Mouse (Mus musculus) frontal cortex, postnatal 25 days (tissue): ENCODE data around the gene Fam166b.
A peak's percentile ranks its signal among the peaks of the same experiment; 100 is the strongest.

ENCODE experiments used
- DNase-seq, 2 experiments: peaks; one replicate each; pipeline ENCODE4 v3.0.0; 2022; ENCODE audit warnings: low spot score in 2 of 2

The Fam166b gene

DNA sequence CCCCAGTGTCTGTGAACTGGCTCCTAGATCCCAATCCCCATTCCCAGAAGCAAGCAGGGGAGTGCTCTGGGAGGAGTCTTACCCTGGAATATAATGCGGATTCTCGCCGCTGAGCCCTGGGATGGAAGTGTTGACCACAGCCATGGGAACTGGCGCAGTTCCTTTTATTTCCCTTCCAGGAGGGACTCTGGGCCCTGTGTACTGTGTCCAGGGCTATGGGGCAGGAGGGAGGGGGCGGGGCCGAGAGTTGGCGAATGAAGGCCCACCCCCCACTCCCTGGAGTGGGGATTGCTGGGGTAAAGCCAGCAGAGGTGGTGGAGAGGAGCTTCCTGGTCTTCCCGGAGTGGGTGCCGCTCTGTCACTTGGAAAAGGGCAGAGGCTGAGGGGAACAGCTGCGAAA is at the start of gene Fam166b:
Gene Fam166b (minus strand): TSS at position 189 of the 400 bp plus-strand sequence.
- no peak for DNase-seq

DNA sequence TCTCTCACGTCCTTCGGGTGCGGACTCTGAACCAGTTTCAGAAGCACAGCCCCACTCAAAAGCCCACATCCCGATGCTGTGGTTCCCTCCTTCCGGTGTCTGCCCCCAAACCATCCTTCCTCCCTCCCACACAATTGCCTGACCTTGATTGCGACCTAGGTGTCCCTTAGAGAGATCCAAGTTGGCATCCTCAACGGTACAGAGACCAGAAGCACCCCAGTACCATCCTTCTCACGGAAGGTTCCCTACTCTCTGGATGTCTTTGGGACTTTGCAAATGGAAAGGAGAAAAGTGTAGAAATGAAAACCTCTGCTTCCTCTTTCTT is 49.6 kb upstream of the Fam166b start:
- no peak for DNase-seq

DNA sequence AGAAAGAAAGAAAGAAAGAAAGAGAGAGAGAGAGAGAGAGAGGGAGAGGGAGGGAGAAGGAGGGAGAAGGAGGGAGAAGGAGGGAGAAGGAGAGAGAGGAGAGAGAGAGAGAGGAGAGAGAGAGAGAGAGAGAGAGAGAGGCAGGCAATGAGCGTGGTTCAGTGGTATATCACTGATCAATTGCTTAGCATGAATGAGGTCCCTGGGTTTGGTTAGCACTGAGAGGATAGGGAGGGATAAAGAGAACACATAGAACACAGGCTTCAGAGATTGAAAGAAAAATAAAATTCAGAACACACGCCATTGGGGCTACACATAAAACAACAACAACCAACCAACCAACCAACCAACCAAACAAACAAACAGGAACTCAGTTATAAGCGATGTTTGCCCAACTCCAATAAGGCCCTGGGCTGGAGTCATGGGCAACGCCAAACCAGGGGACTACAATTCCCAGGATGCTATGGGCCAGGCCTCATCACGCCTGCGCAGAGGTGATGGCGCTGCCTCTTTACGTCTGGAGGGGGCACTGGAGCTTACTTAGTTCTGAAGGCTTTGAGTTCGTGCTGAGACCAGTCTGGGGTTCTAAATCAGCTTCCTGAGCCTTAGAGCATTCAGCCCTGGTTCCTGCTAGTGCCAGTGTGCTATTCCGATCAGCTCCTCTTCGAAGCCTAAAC is 49.1 kb upstream of the Fam166b start:
- peak; percentile 57 to 64 for DNase-seq

DNA sequence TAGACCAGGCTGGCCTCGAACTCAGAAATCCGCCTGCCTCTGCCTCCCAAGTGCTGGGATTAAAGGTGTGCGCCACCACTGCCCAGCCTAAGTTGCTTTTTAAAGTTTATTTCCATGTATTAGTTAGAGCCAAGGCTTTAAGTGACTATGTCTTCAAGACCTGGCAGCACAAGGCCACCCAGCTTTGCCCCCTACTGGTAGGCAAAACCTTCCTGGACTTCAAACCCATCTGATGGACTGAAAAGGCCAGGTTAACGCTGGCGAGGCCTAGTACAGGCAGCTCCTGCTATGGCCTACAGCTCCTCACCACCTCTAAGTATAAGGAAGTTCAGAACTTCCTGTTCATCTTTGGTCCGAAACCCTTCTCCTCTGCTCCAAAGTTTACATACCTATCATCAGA is 47.7 kb upstream of the Fam166b start:
- no peak for DNase-seq

DNA sequence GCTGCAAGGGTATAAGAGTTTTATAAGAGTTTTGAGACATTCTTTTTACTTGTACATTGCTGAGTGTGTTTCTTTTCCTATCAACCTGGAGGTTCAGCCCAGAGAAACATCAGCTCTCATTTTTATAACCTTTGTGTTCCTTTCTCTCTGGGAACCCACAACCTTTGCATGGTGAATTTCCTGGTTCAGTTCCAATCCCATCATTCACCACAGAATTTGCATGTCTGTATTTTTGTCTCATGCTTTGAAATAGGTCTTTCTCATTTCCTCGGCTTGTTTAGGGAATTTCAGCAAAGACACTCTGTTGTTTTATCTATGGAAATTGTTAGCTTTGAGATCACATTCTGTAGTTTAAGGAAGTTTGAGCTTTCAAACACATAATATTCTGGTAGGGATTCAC is 44.7 kb upstream of the Fam166b start:
- no peak for DNase-seq

DNA sequence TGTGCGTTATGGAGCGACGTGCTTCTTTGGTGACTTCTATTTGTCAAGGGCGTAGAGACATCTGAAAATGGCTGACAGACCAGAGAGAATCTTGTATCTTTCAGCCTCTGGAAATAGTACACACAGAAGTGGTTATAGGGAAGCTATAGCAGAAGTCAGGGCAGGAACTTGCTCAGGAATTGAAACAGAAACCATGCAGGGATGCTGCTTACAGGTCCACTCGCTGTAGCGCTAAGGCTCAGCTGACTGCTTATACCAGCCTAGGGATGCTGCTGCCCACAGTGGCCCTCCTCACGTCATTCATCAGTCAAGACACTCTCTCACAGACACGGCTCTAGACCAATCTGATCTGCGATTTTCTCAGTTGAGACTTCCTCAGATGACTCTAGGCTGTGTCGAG is 41.4 kb upstream of the Fam166b start:
- DNase-seq = no peak

DNA sequence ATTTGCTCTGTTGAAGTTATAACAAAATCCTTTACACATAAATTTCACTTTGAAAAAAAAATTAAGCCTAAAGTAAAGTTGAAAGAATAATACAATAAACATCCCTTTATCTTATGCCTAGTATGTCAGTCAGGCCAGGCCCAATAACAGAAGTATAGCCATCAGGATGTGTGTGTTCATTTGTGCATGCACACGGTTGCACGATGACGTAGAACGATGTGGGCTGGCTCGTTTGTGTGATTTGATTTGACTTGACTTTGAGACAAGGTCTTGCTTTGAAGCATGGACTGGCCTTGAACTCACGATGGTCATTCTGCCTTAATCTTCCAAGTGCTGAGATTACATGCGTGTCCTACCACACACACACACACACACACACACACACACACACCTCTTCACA is 37.9 kb upstream of the Fam166b start:
- no peak for DNase-seq

DNA sequence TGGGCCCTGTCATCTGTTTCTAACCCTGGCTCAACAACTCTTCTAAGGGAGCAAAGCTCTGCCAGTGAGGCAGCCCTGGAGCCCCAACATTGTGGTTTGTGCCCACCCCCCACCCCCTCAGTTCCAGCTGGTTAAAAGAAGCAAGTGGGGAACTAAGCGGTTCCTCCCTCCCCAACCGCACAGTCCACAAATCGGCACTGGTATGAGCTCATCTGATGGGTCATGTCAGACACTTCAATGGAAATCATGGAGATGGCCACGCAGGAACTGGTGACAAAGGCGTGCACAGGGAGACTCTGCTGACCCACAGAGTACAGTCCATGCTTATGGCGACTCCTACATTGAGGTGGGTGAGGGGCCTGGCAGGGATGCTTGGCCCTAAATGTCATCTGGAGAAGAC is 37.0 kb upstream of the Fam166b start:
- DNase-seq = no peak

DNA sequence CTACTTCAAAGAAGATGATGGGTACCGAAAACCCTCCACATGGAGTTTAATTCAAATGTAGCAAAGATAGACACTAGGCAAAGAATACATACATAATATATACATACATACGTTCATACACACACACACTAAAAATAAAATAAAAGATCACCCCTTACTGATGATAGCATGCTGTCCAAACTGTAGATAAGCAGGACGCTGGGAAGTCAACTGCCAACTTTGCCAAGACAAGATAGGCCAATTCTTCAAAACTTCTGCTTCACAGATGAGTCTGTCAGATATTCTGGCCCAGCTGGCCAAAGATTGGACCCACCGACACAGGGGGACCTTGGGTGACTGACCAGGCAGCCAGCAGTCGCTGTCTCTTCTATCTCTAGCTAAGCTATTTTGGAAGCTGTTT is 34.2 kb upstream of the Fam166b start:
- no peak for DNase-seq

DNA sequence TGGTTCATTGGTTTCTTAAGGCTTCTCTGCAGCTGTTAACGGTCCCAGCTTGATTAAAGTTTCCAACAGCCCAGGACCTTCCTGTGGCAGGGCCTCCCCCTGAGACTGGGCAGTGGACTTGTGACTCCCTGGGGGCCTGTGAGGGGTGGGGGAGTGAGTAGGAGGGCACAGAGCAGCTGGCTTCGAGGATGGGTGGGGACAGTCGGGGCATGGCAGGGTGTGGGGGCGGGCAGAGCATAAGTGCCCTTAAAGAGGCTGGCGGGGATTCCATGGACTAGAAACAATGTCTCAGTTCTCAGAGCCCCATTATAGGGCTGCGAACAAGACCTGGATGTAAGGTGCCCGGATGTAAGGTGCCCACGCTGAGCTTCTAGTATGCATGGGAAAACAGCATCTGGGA is 28.2 kb upstream of the Fam166b start:
- no peak for DNase-seq

DNA sequence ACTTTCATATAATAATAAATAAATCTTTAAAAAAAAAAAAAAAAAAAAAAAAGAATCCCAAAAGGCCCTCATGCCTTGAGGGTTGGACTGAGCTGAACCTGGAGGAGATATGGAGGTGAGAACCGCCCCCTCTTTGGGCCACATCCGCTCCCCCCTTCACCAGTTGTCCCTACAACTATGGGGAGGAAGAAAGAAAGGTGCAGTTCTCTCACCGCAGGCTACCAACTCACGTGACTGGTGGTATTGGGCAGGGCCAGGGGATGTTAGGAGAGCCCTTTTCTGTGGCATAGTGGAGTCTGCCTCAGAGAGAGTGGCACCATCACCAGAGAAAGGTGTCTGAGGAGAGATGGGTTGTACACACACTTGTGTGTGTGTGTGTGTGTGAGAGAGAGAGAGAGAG is 27.5 kb upstream of the Fam166b start:
- no peak for DNase-seq

DNA sequence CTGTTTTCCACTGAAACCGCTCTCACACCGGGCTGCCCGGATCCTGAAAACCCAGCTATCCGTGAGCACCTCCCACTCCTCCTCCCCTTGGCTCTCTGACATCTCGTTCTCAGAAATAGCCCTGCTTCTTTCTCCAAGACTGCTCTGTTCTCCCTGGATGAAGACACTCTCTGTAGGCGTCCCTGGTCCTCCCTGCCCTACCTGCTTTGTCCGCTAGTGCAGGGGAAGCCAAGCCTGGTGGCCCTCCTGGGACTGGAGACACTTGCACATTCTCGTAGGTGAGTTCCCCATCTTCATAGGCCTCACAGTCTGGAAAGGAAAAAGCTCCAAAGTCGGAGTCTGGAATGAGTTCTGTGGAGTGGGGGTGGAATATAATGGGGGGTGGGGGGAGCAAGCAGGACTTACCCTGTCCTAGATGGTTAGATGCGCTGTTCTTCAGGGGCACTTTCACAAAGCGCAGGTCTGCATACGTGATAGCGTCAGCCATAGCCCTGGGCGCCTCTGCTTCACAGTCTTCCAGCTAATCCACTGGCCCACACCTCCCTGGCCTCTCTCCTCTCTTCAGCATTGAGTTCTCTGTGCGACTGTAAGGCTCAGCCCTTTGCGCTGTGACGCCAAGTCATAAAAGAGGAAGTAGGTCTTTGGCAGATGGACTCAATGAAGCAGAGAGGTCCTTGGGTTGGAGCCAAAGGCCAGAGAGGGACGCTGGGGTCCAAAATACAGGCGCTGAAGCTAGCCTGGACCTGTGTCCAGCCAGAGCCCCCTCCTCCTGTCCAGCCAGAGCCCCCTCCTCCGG is 25.3 kb upstream of the Fam166b start, which contains the start of gene Cd72:
Gene Cd72 (minus strand): TSS at position 588 of the 796 bp plus-strand sequence.
- DNase-seq = no peak

DNA sequence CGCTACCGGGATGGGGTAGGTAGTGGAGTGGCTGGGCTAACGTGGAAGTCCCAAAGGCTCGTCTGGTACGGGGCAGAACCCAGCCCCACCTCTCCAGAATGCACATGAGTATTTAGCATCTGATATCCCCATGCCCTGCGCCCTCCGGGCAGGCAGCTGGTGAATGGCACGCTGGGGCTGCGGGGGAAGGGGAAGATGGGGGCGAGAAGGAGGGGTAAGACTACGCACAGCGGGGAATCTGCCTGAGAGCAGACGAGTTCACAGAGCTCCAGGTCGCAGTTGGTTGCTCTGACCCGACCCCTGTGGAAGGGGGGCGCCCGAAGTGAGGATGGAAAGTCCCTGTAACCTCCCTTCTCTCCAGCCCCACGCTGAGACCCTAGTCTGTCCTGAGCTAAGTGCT is 24.5 kb upstream of the Fam166b start:
- DNase-seq = no peak

DNA sequence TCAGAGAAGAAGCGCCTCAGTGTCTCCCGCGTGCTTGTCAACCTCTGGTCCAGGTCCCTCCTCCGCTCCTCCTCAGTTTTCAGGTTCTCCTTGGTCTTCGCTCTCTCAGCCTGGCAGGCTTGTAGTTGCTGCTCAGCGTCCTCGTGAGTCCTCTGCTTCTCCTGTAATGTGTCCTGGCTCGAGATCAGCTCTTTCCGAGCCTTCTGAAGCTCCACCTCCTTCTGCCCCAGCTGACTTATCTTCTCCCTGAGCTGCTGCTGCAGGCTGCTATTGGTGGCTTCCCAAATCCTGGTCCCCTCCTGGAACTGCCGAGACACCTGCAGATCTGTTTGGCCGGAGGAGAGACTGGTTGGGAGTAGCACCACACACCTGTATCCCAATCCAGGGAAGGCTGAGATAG is 23.4 kb upstream of the Fam166b start:
- DNase-seq = no peak

DNA sequence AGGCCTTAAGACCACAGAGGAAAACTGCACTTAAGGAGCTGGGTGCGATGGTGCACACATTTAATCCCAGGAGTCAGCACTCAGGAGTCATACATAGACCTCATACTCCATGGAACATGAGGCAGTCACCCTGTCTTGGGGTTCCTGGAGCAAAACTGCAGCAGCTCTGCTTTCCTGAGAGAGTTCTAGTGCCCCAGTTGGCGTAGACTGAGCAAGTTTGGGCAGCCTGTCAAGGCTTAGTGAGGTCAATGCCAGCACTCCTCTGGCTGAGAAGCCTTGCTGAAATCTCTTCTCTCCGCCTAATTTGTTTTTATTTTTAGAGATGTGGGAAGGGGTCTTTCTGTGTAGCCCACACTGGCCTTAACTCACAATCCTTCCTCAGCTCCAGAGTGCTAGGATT is 19.6 kb upstream of the Fam166b start:
- no peak for DNase-seq

DNA sequence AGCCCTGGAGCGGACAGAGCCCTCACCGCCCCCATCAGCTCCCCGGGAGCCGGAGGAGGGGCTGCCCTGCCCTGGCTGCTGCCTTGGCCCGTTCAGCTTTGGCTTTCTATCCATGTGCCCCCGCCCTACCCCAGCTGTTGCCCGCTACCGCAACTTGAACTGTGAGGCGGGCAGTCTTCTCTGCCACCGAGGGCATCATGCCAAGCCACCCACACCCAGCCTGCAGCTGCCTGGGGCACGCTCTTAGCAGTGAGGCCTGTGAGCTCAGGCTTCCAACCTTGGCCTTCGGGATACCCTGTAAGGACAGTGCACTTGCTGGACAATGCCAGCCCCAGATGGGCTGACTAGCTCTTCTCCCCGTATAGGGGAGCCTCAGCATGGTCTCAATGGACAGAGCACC is 18.3 kb upstream of the Fam166b start:
- DNase-seq = no peak

DNA sequence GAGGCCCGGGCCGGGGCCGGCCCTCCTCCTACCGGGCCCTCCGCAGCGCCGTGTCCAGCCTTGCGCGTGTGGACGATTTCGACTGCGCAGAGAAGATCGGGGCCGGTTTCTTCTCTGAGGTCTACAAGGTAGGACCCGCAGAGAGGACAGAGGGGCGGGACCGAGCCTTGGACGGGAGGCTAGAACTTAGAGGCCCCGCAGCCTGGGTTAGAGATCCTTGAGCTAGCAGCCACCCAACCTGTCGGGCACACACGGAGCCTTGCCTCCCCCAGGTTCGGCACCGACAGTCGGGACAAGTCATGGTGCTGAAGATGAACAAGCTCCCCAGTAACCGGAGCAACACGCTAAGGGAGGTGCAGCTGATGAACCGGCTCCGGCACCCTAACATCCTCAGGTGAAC is 14.6 kb upstream of the Fam166b start:
- DNase-seq = no peak

DNA sequence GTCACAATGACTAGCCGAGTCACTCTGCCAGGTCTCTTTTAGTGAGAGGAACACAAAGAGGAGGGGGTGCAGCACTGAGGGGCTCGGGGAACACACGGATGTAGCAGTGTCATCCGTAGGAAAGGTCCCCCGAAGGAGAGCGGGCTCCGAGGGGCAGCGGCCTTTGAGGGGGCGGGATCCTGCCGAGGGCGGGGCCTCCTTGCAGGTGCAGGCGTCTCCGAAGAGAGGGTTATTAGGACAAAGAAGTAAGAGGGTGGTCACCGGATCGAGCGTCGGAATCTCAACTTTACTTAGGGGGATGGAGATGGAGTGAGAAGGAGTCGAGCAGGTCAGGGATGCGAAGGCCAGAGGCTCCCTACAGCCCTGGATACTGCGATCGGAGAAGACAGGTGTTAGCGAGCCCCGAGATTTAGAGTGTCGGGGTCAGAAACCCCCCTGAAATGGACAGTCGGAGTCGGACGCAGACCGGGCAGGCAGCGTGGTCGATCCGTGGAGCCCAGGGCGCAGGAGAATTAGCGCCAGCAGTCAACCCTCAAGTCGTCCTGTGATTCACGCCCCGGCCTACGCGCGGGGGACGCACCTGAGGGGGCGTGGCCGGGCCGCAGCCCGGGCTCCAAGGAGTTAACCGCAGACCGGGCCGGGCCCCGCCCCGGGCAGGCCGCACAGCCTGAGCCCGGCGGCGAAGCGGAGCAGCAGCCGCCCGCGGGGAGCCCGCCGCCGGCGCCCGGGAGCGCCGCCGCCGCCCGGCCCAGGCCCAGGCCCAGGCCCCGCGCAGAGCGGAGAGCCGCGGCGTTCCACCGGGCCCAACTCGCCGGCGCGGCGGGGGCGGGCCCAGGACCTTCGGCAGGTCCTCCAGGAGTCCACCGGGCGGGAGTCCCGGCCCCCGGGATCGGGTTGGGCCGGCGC is 13.8 kb upstream of the Fam166b start:
- peak; percentile 47 to 60 for DNase-seq

DNA sequence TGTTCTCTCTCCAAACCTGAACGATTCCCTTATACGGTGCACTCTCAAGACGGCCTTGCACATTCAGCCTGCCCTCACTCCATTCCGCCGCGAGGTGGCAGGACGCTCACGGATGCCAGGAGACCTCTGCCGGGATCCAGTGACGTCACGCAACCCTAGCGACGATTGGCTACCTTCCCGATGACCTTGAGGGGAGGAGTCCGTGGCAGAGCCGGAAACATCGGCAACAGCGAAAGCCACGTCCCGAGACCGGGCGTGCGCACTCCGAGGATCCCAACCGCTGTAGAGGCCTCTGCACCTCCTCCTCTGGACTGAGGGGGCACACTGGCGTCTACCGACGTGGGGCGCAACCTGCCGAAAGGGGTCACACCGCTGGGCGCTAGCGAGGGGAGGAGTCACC is 13.1 kb upstream of the Fam166b start:
- DNase-seq = peak; percentile 98 to 100

DNA sequence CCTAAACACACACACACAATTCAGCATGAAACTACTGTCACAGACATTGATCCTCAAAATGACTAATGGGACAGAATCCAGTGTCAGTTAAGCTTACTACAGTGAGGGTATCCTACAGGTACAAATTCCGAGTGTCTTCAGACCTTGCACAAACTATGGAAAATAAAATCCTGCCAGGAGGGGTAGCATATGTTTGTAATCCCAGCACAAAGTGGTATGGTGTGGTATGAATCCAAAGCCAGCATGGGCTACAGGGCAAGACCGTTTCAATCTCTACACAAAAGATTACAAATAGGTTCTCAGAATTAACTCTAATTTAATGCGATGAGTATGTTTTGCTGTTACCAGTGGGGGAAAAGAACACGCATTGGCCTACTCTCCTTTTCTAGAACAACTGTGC is 12.7 kb upstream of the Fam166b start, which contains the start of gene Tesk1:
Gene Tesk1 (plus strand): TSS at position 301 of the 400 bp plus-strand sequence.
- DNase-seq = no peak

DNA sequence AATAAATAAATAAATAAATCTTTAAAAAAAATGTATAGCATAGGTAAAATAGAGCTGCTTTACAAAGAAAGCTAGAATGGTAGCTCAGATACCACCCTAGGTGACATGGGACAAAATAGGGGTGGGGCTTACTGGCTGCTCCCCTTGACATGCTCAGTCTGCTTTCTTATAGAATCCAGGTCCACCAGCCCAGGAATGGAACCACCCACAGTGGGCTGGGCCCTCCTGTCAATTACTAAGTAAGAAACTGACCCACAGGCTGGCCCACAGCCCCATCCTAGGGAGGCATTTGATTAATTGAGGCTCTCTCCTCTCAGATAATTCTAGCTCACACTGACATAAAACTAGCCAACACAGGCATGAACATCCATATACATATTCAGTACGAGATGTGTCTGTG is 3.9 kb upstream of the Fam166b start:
- no peak for DNase-seq

DNA sequence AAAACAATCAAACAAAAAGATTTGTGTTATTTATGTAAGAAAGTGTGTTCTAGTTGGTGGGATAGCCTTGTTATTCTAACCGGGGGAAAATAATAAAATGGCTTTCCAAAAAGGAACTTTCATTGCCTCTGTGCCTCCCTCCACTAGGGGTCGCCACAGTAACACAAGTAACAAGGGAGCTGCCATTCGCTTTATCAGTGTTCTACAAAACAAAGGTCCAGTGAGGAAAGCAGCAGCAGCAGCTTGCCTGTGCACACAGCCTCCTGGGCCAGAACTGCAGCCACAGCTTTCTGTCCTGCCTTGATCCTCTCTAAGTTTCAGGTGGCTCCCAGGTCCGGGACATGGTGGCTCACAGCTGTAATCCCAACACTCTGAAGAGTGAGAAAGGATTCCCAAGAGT is 2.8 kb upstream of the Fam166b start:
- peak; percentile 73 to 76 for DNase-seq
